Mouse (Mus musculus): Measurements from ENCODE around the gene C87436.

- TF ChIP-seq CHD1 (IDR thresholded peaks at IDR 0.05; ENCODE audit: low read depth, low read length) (no peak), POLR2A (IDR thresholded peaks at IDR 0.05; ENCODE audit: control insufficient read depth in 1 of 2, insufficient read depth in 1 of 2, low read depth in 1 of 2, low read length in 2 of 2, poor library complexity in 1 of 2) (no peak)
Observed at GRCm38 (mm10) chr6:86489945-86490344, 51.8 kb downstream of the C87436 start.

All from MEL (cell line).